Mouse (Mus musculus) testis, adult 2 months (tissue): ENCODE measurements around the gene Dnajc7.

Experiments used
- CTCF ChIP-seq: fragments of 200-500 bp; IDR thresholded peaks from 2 replicates; pipeline ENCODE4 v1.5.1; 2012; ENCODE audit warnings: low read depth, mild to moderate bottlenecking, inconsistent platforms, low read length, moderate library complexity; ENCODE audit not compliant: control insufficient read depth, insufficient read depth, insufficient replicate concordance
- POLR2A ChIP-seq: fragments of 200-500 bp; IDR thresholded peaks from 2 replicates; pipeline ENCODE4 v1.6.1; 2012; ENCODE audit warnings: low read depth, mild to moderate bottlenecking, inconsistent platforms, low read length, moderate library complexity; ENCODE audit not compliant: control insufficient read depth

DNA sequence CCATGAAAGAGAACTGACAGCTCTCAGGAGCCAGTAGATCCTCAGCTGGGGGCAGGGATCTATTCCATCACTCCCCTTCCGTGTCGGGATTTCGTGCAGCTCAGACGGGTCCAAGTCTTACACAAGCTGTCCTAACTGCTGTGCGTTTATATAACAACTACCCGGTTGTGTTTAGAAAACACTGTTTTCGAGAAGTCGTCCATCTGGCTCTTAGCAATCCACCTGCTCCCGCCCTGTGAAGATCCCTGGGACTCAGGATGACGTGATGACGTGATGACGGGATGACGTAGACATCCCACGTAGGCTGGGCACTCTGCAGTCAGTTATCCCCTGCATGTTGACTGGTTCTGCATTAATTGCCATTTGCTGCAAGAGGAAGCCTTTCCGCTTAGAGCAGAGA lies 55.7 kb downstream of the Dnajc7 start:
- no peak for TF ChIP-seq CTCF
- TF ChIP-seq POLR2A = no peak
